Mouse (Mus musculus) brain, embryonic 14.5 days (tissue): ENCODE measurements around the gene Eif5.

Experiments used
- CTCF ChIP-seq: fragments of 200-500 bp; IDR thresholded peaks from 2 replicates; pipeline ENCODE4 v1.5.1; 2012; ENCODE audit warnings: inconsistent platforms, mild to moderate bottlenecking, moderate library complexity, borderline replicate concordance; ENCODE audit not compliant: insufficient read depth, insufficient read length; ENCODE audit errors: extremely low read depth
- POLR2A ChIP-seq: fragments of 200-500 bp; IDR thresholded peaks from 2 replicates; pipeline ENCODE4 v1.6.1; 2012; ENCODE audit warnings: mild to moderate bottlenecking, inconsistent platforms, borderline replicate concordance; ENCODE audit not compliant: poor library complexity, insufficient read depth, insufficient read length, severe bottlenecking; ENCODE audit errors: extremely low read depth

DNA sequence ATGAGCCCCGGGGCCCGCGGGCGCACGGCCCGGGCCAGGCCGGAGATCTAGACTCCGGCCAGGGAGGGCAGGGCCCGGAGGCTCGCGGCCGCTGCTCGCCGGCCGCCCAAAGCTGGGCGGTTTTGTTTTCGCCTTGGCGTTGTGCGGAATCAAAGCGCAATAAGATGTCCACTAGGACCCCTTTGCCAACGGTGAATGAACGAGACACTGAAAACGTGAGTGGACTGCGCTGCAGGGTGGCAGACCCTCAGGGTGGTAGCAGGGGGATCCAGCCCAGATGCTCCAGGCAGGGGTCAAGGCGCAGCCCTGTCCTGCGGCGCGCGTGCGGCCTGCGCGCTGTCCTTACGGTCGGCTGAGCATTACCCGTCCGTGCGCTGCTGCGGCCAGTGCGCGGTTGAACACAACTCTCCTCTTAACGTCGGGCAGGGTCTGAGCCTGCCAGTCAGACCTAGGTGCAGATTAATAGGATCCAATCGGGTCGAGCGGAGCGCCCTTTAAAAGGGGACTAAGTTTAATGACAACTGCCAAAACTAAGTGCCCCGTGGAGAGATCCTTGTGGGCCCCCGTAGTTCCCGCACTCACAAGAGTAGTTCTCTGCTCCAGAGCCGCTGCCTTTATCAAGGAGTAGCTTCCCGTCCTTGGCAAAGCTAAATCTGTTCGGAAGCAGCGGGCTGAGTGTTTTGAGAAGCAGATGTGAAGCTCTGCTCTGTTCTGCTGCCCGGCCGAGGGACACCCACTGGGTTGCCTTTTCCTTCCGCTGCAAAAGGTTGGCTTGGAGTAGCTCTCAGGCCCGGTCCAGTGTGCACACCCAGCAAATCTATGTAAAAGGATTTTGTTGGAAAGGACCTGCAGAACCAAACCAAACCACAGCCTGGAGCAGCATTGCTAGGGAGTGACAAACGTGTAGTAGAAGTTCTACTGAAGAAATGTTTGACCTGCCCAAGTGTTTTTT lies 37.3 kb downstream of the Eif5 start:
- no peak for TF ChIP-seq CTCF
- no peak for TF ChIP-seq POLR2A
